Mouse (Mus musculus) C2C12 (cell line): ENCODE results near the gene Panx3. TPM values are rescaled to one million over a fixed set of nuclear protein-coding genes. Genes with fewer than 3 reads are reported as not detected.

Experiments used
- H3K27me3 ChIP-seq: one replicate; pipeline ENCODE4 v1.6.1; 2011; ENCODE audit not compliant: control insufficient read depth, insufficient read depth, insufficient read length
- H3K36me3 ChIP-seq: one replicate; pipeline ENCODE4 v1.6.1; 2011; ENCODE audit not compliant: control insufficient read depth, insufficient read depth
- H3K4me3 ChIP-seq: one replicate; pipeline ENCODE4 v1.5.1; 2011; ENCODE audit warnings: mild to moderate bottlenecking, control low read depth; ENCODE audit not compliant: poor library complexity, insufficient read depth, severe bottlenecking
- H3K79me2 ChIP-seq: one replicate; pipeline ENCODE4 v1.6.1; 2011; ENCODE audit not compliant: control insufficient read depth, insufficient read depth
- H3K79me3 ChIP-seq: one replicate; pipeline ENCODE4 v1.6.1; 2011; ENCODE audit warnings: low read depth, control low read depth
- H3ac ChIP-seq: one replicate; pipeline ENCODE3; 2011; ENCODE audit warnings: low read depth; ENCODE audit not compliant: control insufficient read depth, insufficient read length
- CEBPB ChIP-seq: IDR thresholded peaks from one replicate; pipeline ENCODE4 v1.6.1; 2011; ENCODE audit warnings: low read depth, mild to moderate bottlenecking, control low read depth, moderate library complexity
- CTCF ChIP-seq: IDR thresholded peaks from one replicate; pipeline ENCODE4 v1.5.1; 2011; ENCODE audit not compliant: control insufficient read depth, insufficient read depth, insufficient read length
- FOSL1 ChIP-seq: IDR thresholded peaks from one replicate; pipeline ENCODE4 v1.8.0; 2011; ENCODE audit warnings: mild to moderate bottlenecking, low read length; ENCODE audit not compliant: poor library complexity, insufficient read depth, severe bottlenecking
- MAX ChIP-seq: IDR thresholded peaks from one replicate; pipeline ENCODE4 v1.6.1; 2011; ENCODE audit warnings: mild to moderate bottlenecking, control low read depth
- MYOD1 ChIP-seq: IDR thresholded peaks from one replicate; pipeline ENCODE4 v1.6.1; 2011; ENCODE audit warnings: low read depth; ENCODE audit not compliant: control insufficient read depth, insufficient read length
- MYOG ChIP-seq: IDR thresholded peaks from one replicate; pipeline ENCODE4 v1.6.1; 2011; ENCODE audit not compliant: control insufficient read depth, insufficient read length; ENCODE audit errors: extremely low read depth
- USF1 ChIP-seq: IDR thresholded peaks from one replicate; pipeline ENCODE4 v1.6.1; 2011; ENCODE audit warnings: low read depth, mild to moderate bottlenecking, control low read depth, moderate library complexity
- polyA plus RNA-seq: library from polyadenylated mRNA; unstranded; fragments of >200 nt; fragmentation: generic; extraction: Trizol; gene quantifications from one replicate; pipeline ENCODE4 v1.2.1, GENCODE M21; 2012; ENCODE audit warnings: missing spikeins

Gene Panx3
- polyA plus RNA-seq, 1 experiment: not detected

DNA sequence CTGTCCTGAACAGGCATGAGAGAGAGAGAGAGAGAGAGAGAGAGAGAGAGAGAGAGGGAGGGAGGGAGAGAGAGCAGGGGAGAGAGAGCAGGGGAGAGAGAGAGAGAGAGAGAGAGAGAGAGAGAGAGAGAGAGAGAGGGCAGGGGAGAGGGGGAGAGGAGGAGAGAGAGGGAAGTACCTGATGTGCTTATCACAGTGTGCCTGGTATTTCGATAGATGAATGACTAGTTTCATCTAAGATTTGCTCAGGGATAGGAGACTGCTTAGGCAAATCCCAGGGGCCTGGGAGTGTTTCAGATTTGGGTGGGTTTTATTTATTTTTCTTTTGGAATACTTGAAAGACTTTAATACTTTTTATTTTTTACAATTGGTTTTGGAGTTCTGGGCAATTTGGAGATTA lies 5.8 kb downstream of the Panx3 start:
- Histone ChIP-seq H3K36me3 (no peaks in the 10 kb centered on the region), H3K4me3 (no peak overlapping the region), H3K27me3 (no peaks in the 10 kb centered on the region), H3K79me2 (no peaks in the 10 kb centered on the region), H3ac (no peak overlapping the region), H3K79me3 (no peaks in the 10 kb centered on the region)
- no peak for TF ChIP-seq FOSL1
- no peak for TF ChIP-seq MYOG
- TF ChIP-seq CEBPB: no peak

GRCm38 (mm10) chr9:37659413-37659812 lies 9.6 kb downstream of the Panx3 start:
- Histone ChIP-seq H3K4me3 (no peak overlapping the region), H3K79me3 (peaks cover 11% of the 10 kb centered on the region), H3ac (no peak overlapping the region), H3K79me2 (peaks cover 26% of the 10 kb centered on the region), H3K36me3 (peaks cover 6% of the 10 kb centered on the region), H3K27me3 (no peaks in the 10 kb centered on the region)
- no peak for TF ChIP-seq MYOD1
- TF ChIP-seq CTCF: no peak
- no peak for TF ChIP-seq MYOG
- TF ChIP-seq USF1: no peak
- TF ChIP-seq MAX: no peak
- no peak for TF ChIP-seq FOSL1
- TF ChIP-seq CEBPB: no peak

DNA sequence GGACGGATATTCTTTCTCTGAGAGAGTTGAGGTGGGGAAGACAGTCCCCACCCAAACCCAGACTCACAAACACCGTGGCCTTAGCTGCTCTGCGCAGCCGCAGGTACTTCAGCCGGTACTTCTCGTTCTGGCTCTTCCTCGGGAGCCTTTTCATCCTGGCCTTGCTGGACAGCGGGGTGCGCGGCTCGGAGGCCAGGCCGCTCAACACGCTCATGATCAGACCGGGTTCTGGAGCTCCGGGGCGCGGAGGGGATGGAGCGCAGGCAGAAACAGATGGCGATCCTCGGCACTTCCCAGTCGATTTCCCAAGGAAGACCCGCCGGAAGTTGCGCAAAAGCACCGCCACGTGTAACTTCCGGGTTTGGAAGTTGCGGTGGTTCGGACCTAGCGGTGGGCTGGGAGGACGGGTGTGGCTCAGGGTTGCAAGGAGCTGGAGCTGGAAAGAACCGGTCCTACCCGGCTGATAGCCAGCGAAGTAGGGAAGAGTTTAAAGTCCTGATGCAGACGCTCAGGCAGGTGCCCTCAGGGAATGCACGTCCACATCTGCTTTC lies 12.0 kb downstream of the Panx3 start, which contains the start of gene Tbrg1:
Tbrg1 (minus strand) TSS at position 382 of the 551 bp plus-strand sequence.
- H3K27me3 ChIP-seq: no peaks in the 10 kb centered on the region
- H3K4me3 ChIP-seq: peak within 1 kb of the TSS; percentile 66
- peaks cover 11% of the 10 kb centered on the region for H3K79me3 ChIP-seq
- H3K36me3 ChIP-seq: peaks cover 30% of the 10 kb centered on the region
- H3ac ChIP-seq: peak within 1 kb of the TSS; percentile 93
- peak; percentile 94 for TF ChIP-seq CEBPB
- TF ChIP-seq FOSL1: no peak
- TF ChIP-seq MYOD1: no peak
- peak; percentile 26 for TF ChIP-seq USF1
- no peak for TF ChIP-seq MYOG
- peak; percentile 79 for TF ChIP-seq MAX
- TF ChIP-seq CTCF: no peak
- peaks cover 26% of the 10 kb centered on the region for H3K79me2 ChIP-seq

- TF ChIP-seq MAX (no peak), MYOG (no peak), CTCF (no peak), FOSL1 (no peak), MYOD1 (no peak), CEBPB (no peak), USF1 (no peak)
- no peaks in the 10 kb centered on the region for H3K27me3 ChIP-seq
- peaks cover 26% of the 10 kb centered on the region for H3K79me2 ChIP-seq
- peaks cover 32% of the 10 kb centered on the region for H3K36me3 ChIP-seq
- peak overlapping the region; percentile 66 for H3K4me3 ChIP-seq
- H3K79me3 ChIP-seq: peaks cover 11% of the 10 kb centered on the region
- peak overlapping the region; percentile 93 for H3ac ChIP-seq
Observed at GRCm38 (mm10) chr9:37656439-37656881, 12.6 kb downstream of the Panx3 start.

GRCm38 (mm10) chr9:37655961-37656360 lies 13.1 kb downstream of the Panx3 start:
- H3ac ChIP-seq: no peak overlapping the region
- peaks cover 11% of the 10 kb centered on the region for H3K79me3 ChIP-seq
- H3K4me3 ChIP-seq: peak overlapping the region; percentile 66
- TF ChIP-seq MAX (no peak), MYOG (no peak), USF1 (peak; percentile 15), CTCF (no peak)
- peaks cover 37% of the 10 kb centered on the region for H3K36me3 ChIP-seq
- no peaks in the 10 kb centered on the region for H3K27me3 ChIP-seq
- peaks cover 26% of the 10 kb centered on the region for H3K79me2 ChIP-seq

DNA sequence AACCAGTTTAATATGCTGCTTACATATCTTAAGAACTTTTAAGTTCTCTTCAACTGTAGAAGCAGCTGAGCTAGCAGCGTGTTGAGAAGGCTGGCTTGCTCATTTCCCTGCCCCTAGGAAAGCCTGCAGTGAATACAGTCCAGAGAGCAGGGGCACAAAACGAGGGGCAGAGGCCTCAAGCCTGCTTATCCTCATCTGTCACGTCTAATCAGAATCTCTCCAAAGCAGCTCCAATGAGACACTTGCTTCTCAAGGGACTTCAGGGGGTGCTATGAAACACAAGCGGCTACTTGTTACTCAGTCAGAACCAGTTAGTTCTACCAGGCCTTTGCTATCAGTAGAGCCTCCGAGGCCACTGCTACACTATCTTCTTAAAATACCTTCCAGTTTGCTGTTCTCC lies 15.2 kb downstream of the Panx3 start:
- Histone ChIP-seq H3K79me3 (peaks cover 11% of the 10 kb centered on the region), H3ac (no peak overlapping the region), H3K27me3 (no peaks in the 10 kb centered on the region), H3K4me3 (no peak overlapping the region), H3K79me2 (peaks cover 26% of the 10 kb centered on the region), H3K36me3 (peaks cover 58% of the 10 kb centered on the region)
- TF ChIP-seq FOSL1: no peak
- no peak for TF ChIP-seq CTCF
- no peak for TF ChIP-seq MAX
- no peak for TF ChIP-seq CEBPB
- no peak for TF ChIP-seq MYOG
- no peak for TF ChIP-seq MYOD1
- no peak for TF ChIP-seq USF1
